In the genomic region with DNA sequence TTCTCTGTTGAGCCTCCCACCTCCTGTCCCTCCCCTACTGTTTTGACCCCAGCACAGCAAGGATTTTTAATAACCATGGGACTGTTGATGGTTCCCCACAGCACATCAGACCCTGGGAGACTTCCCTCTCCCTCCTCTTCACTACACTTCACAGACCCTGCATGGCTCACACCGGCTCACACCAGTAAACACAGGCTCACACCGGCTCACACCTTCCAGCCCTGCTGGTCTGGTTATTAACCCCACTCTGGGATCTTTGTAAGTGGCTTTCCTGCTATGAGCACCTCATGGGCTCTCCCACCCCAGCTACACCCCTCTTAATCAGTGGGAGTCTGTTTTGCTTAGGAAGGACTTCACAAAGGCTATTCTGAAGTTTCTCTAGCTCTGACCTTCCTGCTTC, we compare ENCODE assay signal across 14 mouse cellular contexts. TPM values are rescaled to one million over a fixed set of nuclear protein-coding genes. Genes with fewer than 3 reads are reported as not detected.
A peak's percentile ranks its signal among the peaks of the same experiment; 100 is the strongest.
DNase-seq lines count a peak whose midpoint lies in the region; ATAC-seq and TF ChIP-seq lines count a peak whose summit lies in the region.
"Had no signal": no experiment of that assay in that cellular context is flagged by ENCODE, and none has a peak within 500 bp of the region (broad histone marks: within the 10 kb centered on the region; RNA-seq: fewer than 3 reads in every experiment).

No protein-coding gene starts in this region.

- peak overlapping the region; percentile 27; the same call in 1 of the 2 replicates for H3K9ac ChIP-seq in heart, embryonic 12.5 days
- H3K9ac ChIP-seq in lung, embryonic 15.5 days = no peak overlapping the region
- no peak overlapping the region for H3K9ac ChIP-seq in stomach, embryonic 15.5 days
- H3K9ac ChIP-seq: hindbrain, embryonic 15.5 days; liver, embryonic 12.5 days had no signal

- no peak overlapping the region for H3K4me3 ChIP-seq in heart, embryonic 12.5 days
- H3K4me3 ChIP-seq in lung, embryonic 15.5 days = no peak overlapping the region
- H3K4me3 ChIP-seq in lung, adult 2 months (replicated peaks; ENCODE audit: extremely low read depth, low read depth, low read length) = no peak overlapping the region
- H3K4me3 ChIP-seq in kidney, adult 2 months (ENCODE audit: insufficient read depth, low read depth, low read length) = no peak overlapping the region
- no peak overlapping the region for H3K4me3 ChIP-seq in stomach, embryonic 15.5 days (replicated peaks)
- H3K4me3 ChIP-seq: hindbrain, embryonic 15.5 days; liver, embryonic 12.5 days had no signal

- WGBS in heart, embryonic 12.5 days = 26% methylated on average over 2 of the region's 2 CpGs
- WGBS in lung, embryonic 15.5 days = 24% methylated on average over 2 of the region's 2 CpGs
- 40% methylated on average over 2 of the region's 2 CpGs for WGBS in lung, adult 2 months
- 48% methylated on average over 2 of the region's 2 CpGs for whole genome bisulfite sequencing in kidney, adult 2 months
- 28% methylated on average over 2 of the region's 2 CpGs for WGBS in stomach, embryonic 15.5 days

- H3K27me3 ChIP-seq in heart, embryonic 12.5 days (replicated peaks) = no peaks in the 10 kb centered on the region
- H3K27me3 ChIP-seq in lung, embryonic 15.5 days = no peaks in the 10 kb centered on the region
- no peaks in the 10 kb centered on the region for H3K27me3 ChIP-seq in kidney, adult 2 months (replicated peaks; ENCODE audit: control insufficient read depth, insufficient read depth, low read length)
- H3K27me3 ChIP-seq in stomach, embryonic 15.5 days (replicated peaks) = no peaks in the 10 kb centered on the region
- H3K27me3 ChIP-seq: hindbrain, embryonic 15.5 days had no signal

- intact Hi-C loops in heart, postnatal 14 days (cut with DNase I) = no loop called here

- no peak for TF ChIP-seq CTCF in lung, adult 2 months (IDR thresholded peaks at IDR 0.05; ENCODE audit: insufficient read depth, low read length)
- TF ChIP-seq CTCF in kidney, adult 2 months (conservative IDR thresholded peaks at IDR 0.05; ENCODE audit: insufficient read depth, insufficient read length, low read depth, low read length) = no peak

- H3K36me3 ChIP-seq in heart, embryonic 12.5 days = 0 out of 2 replicates have a peak, but pooled peaks cover 2% of the 10 kb centered on the region
- H3K36me3 ChIP-seq in lung, embryonic 15.5 days = no peaks in the 10 kb centered on the region
- H3K36me3 ChIP-seq in kidney, adult 2 months (ENCODE audit: control insufficient read depth, insufficient read depth, low read length) = no peaks in the 10 kb centered on the region
- H3K36me3 ChIP-seq in stomach, embryonic 15.5 days = no peaks in the 10 kb centered on the region
- H3K36me3 ChIP-seq: G1E; hindbrain, embryonic 15.5 days; liver, embryonic 12.5 days had no signal

- H3K4me2 ChIP-seq in heart, embryonic 12.5 days = no peak overlapping the region
- no peak overlapping the region for H3K4me2 ChIP-seq in lung, embryonic 15.5 days
- H3K4me2 ChIP-seq in stomach, embryonic 15.5 days = no peak overlapping the region
- H3K4me2 ChIP-seq: hindbrain, embryonic 15.5 days; liver, embryonic 12.5 days had no signal

- peaks cover 84% of the 10 kb centered on the region for H3K4me1 ChIP-seq in heart, embryonic 12.5 days (replicated peaks)
- peaks cover 92% of the 10 kb centered on the region for H3K4me1 ChIP-seq in lung, embryonic 15.5 days
- peaks cover 16% of the 10 kb centered on the region for H3K4me1 ChIP-seq in lung, adult 2 months (ENCODE audit: control insufficient read depth, insufficient read depth, low read length)
- peaks cover 40% of the 10 kb centered on the region for H3K4me1 ChIP-seq in kidney, adult 2 months (ENCODE audit: control insufficient read depth, insufficient read depth, low read length)
- peaks cover 77% of the 10 kb centered on the region for H3K4me1 ChIP-seq in stomach, embryonic 15.5 days
- H3K4me1 ChIP-seq: liver, embryonic 12.5 days had no signal

- H3K27ac ChIP-seq in heart, embryonic 12.5 days (ENCODE audit: poor library complexity, severe bottlenecking) = no peak overlapping the region
- peak overlapping the region; percentile 84 for H3K27ac ChIP-seq in lung, embryonic 15.5 days
- H3K27ac ChIP-seq in kidney, adult 2 months (ENCODE audit: insufficient read depth, low read depth, low read length) = 0 out of 2 replicates have a peak overlapping the region, but pooled peaks have one; percentile 1
- peak overlapping the region; percentile 37 for H3K27ac ChIP-seq in stomach, embryonic 15.5 days
- H3K27ac ChIP-seq: hindbrain, embryonic 15.5 days; liver, embryonic 12.5 days; macrophage had no signal

- no peak for ATAC-seq in heart, embryonic 12.5 days (ENCODE audit: insufficient number of reproducible peaks, low FRiP score)
- no peak for ATAC-seq in lung, embryonic 15.5 days (ENCODE audit: borderline replicate concordance, extremely low read depth, low FRiP score, low TSS enrichment)
- ATAC-seq in stomach, embryonic 15.5 days (ENCODE audit: insufficient read depth, low FRiP score, low read depth) = 0 out of 2 replicates have a peak, but pooled peaks have one; percentile 8
- ATAC-seq: liver, embryonic 12.5 days had no signal

- no peaks in the 10 kb centered on the region for H3K9me3 ChIP-seq in heart, embryonic 12.5 days (replicated peaks)
- H3K9me3 ChIP-seq in lung, embryonic 15.5 days = no peaks in the 10 kb centered on the region
- no peaks in the 10 kb centered on the region for H3K9me3 ChIP-seq in stomach, embryonic 15.5 days
- H3K9me3 ChIP-seq: hindbrain, embryonic 15.5 days; liver, embryonic 12.5 days had no signal

- TF ChIP-seq POLR2A in lung, adult 2 months (IDR thresholded peaks at IDR 0.05; ENCODE audit: borderline replicate concordance, extremely low read depth, low read depth, low read length) = no peak
- no peak for TF ChIP-seq POLR2A in kidney, adult 2 months (IDR thresholded peaks at IDR 0.05; ENCODE audit: low read depth, low read length)

- no peak for DNase-seq in heart, postnatal 14 days
- DNase-seq in lung, adult 2 months = no peak
- peak; percentile 65 for DNase-seq in kidney, adult 2 months
- DNase-seq in spleen, postnatal 10 days (ENCODE audit: low spot score in 2 of 2) = no peak
- no peak for DNase-seq in ovary, postnatal 14 days (ENCODE audit: low spot score)
- DNase-seq: adrenal gland, postnatal 36 days had no signal

RNA-seq across cellular contexts. Expression of a gene that starts 28.4 kb away (rescaled TPM):
- polyA plus RNA-seq in heart, embryonic 12.5 days (2016; fragmentation: Nextera tagmentation; extraction: Ambion mirVana) = 4.0 and 4.5 TPM in 2 replicates
- 10 to 100 TPM; 32.4 to 32.5 TPM for total RNA-seq in heart, postnatal 14 days (2021)
- 7.3 and 7.7 TPM in 2 replicates for polyA plus RNA-seq in lung, embryonic 15.5 days (2015; fragmentation: Nextera tagmentation; extraction: Ambion mirVana)
- 96.2 and 97.7 TPM in 2 replicates for polyA plus RNA-seq in lung, adult 2 months (2012; rRNA removed)
- 35.6 and 44.7 TPM in 2 replicates for polyA plus RNA-seq in kidney, adult 2 months (2012; rRNA removed)
- 7.3 and 7.5 TPM in 2 replicates for polyA plus RNA-seq in stomach, embryonic 15.5 days (2015; fragmentation: Nextera tagmentation; extraction: Ambion mirVana)
- polyA plus RNA-seq: G1E had no signal

RNA-seq across cellular contexts. Expression of a gene that starts 29.2 kb away (rescaled TPM):
- not detected in 2 replicates for polyA plus RNA-seq in heart, embryonic 12.5 days (2016; fragmentation: Nextera tagmentation; extraction: Ambion mirVana)
- under 1 TPM; 0.31 to 0.44 TPM for total RNA-seq in heart, postnatal 14 days (2021)
- 0.43 and 0.95 TPM in 2 replicates for polyA plus RNA-seq in lung, embryonic 15.5 days (2015; fragmentation: Nextera tagmentation; extraction: Ambion mirVana)
- polyA plus RNA-seq in lung, adult 2 months (2012; rRNA removed) = 4.8 and 5.7 TPM in 2 replicates
- 3.3 and 7.8 TPM in 2 replicates for polyA plus RNA-seq in kidney, adult 2 months (2012; rRNA removed)
- 0.93 and 1.3 TPM in 2 replicates for polyA plus RNA-seq in stomach, embryonic 15.5 days (2015; fragmentation: Nextera tagmentation; extraction: Ambion mirVana)
- total RNA-seq: left cerebral cortex, postnatal 14 days had no signal
- polyA plus RNA-seq: G1E had no signal
